Mouse (Mus musculus) erythroblast, adult 5-6 weeks (primary cell): ENCODE data around the gene 4933402N03Rik. TPM values are rescaled to one million over a fixed set of nuclear protein-coding genes. Genes with fewer than 3 reads are reported as not detected.

Source experiments
- ATAC-seq: replicated peaks from 2 replicates; pipeline ENCODE4 v1.8.0; 2016; ENCODE audit warnings: moderate number of reproducible peaks, mild to moderate bottlenecking, moderate TSS enrichment, inconsistent platforms; ENCODE audit not compliant: poor library complexity, low FRiP score, severe bottlenecking
- total RNA-seq, 2 experiments: library from RNA; stranded (forward) in 1 of 2; stranded (reverse) in 1 of 2; fragments of 150-400 nt in 1 of 2; fragments of 200-764, 138-1000 nt in 1 of 2; gene quantifications; 2 replicates each; pipeline versions ENCODE4 v1.2.3 to v1.2.4; 2015 to 2017; ENCODE audit warnings: low replicate concordance in 2 of 2

4933402N03Rik gene
- total RNA-seq (2015; ENCODE audit: low replicate concordance) (not detected in 2 replicates), total RNA-seq (2017; ENCODE audit: low replicate concordance) (not detected in 2 replicates)

DNA sequence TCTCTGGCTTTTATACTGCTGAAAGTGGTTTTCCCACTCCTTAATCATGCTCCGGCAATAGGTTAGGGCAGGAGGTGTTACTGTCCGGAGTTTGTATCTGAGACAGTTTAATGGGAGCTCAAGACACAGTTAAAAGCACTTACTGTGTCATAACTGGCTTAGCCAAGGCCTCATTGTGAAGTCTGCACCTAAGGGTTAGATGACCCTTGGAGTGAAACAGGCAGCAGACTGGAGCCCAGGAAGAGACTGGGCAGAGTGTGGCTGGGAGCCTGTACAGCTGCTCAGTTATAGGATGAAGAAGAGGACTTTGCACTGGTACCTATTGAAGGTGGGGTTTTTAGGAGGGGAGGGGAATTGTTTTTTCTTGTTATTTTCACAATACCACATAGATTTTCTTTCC lies at the start of gene 4933402N03Rik:
Gene 4933402N03Rik, minus strand, starts transcription at position 101 of the 400 bp plus-strand sequence.
- ATAC-seq, result no peak

DNA sequence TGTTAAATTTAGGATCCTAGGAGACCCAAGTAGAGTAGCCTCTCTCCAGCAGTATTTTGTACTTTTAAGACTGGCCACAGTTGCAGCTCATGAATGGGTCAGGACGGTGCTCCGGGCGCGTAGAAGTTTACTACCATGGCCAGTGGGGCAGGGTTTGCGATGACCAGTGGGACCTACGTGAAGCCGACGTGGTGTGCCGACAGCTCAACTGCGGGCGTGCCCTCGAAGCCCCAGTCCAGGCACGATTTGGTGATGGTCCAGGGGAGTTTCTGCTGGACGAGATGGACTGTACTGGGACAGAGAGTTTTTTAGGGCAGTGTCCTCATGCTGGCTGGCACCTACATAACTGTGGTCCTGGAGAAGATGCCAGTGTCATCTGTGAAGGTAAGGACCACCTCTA lies 41.9 kb upstream of the 4933402N03Rik start:
- no peak for ATAC-seq

DNA sequence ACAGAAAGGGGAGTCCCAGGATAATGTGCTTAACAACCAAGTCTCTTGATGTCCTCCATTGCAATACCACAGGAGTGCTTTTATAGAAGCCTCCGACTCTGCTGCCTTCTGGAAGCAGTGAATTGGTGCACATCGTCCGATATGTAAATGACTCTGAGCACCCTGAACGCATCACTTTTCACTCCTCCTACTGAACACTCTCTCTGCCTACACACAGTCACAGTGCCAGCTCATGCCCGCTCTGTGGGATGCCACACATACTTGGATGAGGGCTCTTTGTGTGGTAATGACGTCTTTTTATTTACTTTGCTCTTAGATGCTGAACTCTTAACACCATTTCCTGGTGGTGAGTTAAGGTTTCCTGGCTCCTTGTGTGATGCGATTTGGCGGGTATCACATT lies 40.9 kb upstream of the 4933402N03Rik start:
- ATAC-seq, result no peak

DNA sequence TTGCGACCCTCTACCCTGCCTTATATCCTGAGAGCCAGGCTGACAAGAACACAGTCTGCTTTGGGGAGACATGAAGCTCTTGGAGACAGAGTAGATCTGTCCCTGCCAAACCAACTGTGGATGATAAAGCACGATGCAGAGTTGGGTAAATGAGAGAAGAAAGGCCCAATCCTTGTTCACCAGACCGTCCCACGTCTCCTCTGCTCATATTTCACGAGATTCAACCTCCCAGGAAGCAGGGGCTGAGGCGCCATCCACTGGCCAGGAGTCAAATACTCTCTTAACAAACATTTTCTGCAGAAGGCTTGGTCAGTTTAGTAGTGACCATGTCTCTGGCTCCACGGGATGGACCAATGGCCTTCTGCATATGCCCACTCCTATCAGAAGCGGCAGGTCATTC lies 38.2 kb upstream of the 4933402N03Rik start:
- ATAC-seq, result no peak

DNA sequence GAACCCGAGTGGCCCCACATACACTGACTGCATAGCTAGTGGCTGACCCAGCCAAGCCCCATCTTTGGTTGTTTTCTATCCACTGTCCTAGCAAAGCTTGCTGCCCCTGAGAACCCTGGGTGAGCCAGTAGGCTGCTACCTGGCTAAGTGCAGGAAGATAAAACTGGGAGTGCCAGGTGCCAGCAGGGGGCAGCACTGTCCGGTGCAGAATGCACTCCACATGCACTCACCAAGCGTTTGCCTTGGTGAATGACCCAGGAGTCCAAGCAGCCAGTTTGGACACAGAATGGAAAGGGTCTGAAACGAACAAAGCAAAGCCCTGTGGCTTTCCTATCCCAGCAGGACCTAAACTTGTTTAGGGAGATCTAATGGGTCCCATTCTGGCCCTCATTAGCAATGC lies 36.6 kb upstream of the 4933402N03Rik start:
- no peak for ATAC-seq

DNA sequence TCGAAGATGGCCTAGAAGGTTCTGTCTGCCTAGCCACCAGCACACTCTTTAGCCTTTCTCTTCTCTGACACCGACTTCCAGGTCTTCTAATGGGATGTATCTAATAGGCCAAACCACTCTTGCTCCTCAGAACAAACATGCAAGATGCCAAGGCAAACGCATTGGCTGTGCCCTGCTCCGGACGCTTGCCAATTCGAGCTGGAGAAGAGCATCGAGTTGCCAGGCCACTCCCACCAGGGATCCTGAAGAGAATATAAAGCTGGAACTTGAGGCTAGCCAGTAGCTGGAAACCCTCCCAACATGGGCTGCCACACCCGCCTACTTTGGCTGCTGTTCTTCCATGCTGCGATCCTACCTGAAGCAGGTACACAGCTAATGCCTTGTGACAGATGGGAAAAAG lies 28.0 kb upstream of the 4933402N03Rik start, which contains the start of gene 5430419D17Rik:
Gene 5430419D17Rik, plus strand, starts transcription at position 282 of the 400 bp plus-strand sequence.
- no peak for ATAC-seq

DNA sequence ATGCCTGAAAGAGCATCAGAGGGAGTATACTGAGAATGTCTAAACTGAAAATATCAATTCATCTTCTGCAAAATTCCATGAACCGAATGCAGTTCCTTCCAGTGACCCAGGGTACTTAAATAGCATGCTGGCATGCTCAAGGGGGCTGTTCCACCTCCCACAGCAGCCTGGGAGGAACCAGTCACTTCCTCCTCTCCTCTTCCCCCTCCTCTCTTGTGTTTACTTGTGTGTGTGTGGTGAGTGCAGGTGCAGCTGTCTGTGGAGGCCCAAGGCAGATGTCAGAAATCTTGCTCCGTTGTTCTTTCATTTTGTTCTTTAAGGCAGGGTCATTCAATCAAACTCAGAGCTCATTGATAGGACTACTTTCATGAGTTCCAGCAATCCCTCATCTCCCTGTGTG lies 23.0 kb upstream of the 4933402N03Rik start:
- no peak for ATAC-seq

DNA sequence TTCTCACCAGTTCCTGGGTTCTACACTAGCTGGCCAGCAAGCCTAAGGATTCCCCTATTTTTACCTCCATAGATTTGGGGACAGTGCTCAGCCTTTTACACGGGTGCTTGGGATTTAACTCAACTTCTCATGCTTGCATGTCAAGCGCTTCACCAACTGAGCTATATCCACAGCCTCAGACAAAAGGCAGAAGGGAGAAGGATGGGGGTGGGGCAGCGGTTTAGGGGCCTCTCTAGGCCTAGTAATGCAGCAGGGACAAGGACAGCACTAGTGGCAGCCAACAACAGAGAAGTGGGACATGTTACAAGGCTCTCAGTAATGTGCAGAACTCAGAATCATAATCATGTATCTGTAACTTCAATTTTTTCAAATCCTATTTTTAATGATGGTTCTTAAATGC lies 21.7 kb upstream of the 4933402N03Rik start:
- ATAC-seq, result no peak

DNA sequence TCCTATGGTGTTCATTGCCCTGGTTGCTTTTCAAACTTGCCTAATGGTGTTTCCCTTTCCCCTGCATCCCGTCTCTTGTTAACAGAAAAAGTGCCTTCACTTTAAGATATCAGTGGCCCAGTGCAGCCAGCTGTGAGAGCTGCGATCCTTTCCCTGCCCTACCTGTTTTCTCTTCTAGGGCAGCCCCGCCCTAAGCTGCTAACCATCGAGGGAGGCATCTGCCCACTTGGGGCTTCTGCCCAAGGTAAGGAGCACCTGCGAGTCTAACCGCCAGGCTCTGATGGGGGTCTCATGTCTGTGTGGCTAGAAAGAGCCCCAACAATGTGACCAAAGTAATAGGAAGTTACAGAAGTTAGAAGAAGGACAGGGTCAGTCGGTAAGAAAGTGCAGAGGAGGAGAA lies 16.1 kb upstream of the 4933402N03Rik start:
- ATAC-seq, result no peak

DNA sequence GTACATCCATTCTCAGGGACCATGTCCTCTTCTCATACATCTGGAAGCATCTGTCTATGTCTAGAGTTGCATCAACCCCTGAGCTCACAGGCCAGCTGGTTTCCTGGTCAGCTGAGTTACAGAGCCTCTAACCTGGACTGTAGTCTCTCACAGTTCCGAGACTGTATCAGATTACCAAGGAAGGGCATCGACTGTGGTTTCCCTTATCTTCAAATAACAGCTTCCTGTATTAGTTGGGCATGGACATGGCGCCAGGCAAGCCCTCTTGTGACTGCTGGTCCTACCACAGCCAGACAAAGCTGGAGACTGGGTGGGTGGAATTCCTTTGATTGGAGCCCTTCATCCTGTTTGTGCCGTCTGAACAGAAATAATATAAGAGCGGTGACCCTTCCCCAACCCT lies 6.9 kb upstream of the 4933402N03Rik start:
- ATAC-seq, result no peak

DNA sequence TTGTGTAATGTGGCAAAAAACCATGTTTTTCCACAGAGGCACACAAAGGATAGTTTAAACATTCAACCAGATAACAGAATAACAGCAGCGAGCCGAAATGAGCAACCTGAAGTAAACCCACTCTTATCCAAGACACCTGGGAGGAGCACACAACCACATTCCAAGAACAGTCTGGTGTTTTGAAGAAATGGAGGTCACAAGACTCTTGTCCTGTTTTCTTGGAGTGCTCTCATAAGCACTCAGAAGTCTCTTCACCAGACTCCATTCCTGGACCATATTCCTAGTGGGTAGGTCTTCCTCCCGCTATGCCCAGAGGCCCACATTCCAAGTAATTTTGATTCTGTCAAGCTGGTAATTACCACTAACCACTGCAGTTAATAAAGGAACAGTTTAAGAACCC lies 4.1 kb upstream of the 4933402N03Rik start:
- no peak for ATAC-seq

DNA sequence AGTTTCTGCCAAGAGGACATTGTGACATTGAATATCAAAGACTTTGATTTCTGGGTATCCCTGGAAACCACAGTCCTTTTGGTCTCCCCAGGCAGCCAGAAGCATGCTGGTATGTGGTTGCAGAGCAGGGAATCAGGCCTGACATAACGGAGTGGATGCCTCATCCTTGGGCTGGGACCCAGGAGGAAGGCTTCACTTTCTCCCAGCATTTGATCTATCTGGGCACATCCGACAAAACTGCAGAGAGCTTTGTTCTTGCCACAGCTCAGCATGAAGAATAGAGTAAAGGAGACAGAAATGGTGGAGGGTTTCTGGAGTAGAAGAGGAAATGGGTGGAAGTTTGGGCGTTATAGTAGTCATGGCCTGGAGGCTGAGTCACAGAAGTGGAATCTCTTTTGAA lies 12.9 kb downstream of the 4933402N03Rik start:
- no peak for ATAC-seq

DNA sequence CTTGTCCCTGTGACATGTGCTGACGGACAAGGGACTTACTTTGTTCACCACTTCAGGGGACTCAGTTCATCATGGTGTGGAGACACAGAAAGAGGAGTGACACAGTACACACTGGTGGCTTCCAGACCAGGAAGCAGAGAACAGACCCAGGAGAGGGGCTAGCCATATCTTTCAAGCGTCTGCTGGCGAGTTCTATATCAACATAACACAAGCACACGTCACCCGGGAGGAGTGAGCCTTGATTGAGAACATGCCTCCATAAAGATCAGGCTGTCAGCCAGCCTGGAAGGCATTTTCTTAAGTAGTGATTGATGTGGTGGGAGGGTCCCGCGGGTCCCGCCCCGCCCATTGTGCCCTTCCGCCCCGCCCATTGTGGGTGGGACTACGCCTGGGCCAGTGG lies 16.1 kb downstream of the 4933402N03Rik start:
- no peak for ATAC-seq

DNA sequence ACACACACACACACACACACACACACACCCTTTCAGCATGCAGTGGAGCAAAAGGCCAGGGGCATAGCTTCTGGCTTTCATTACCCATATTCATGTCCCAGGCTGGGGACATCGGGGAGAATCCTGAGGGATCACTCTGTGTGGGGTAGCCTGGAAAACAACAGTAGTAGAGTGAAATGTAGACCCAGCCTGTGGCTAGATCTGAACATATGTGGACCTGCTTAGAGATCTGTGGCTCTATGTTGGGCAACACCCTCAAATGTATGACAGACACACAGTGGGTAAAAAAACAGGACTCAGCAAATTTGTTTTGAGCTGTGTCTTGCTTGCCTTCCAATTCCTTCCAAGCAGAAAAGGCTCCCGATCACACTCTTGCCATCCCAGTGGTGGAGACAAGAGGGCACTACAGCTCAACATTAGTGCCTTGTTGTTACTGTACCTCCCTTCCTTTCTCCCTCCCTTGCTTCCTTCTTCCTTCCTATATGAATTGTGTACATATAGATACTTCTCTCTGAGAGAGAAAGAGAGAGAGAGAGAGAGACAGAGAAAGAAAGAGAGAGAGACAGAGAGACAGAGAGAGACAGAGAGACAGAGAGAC lies 23.8 kb downstream of the 4933402N03Rik start:
- no peak for ATAC-seq

DNA sequence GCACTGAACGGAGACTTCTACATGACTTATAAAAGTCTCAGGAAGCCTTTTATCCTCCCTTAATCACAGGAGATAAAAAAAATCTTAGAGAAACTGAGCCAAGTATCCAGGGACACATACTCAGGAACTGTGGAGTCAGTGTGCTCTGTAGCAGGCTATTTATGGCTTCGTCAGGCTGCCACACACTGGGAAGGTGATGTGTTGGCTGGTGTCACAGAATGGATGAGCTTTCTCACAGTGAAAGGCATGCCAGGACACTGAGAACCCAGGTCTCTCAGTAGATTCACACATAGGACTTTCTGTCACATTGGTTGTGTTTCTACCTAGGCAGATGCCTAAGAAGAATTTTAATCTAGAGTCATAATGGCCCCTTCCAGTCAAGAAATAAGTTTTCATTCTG lies 31.7 kb downstream of the 4933402N03Rik start:
- ATAC-seq, result no peak

DNA sequence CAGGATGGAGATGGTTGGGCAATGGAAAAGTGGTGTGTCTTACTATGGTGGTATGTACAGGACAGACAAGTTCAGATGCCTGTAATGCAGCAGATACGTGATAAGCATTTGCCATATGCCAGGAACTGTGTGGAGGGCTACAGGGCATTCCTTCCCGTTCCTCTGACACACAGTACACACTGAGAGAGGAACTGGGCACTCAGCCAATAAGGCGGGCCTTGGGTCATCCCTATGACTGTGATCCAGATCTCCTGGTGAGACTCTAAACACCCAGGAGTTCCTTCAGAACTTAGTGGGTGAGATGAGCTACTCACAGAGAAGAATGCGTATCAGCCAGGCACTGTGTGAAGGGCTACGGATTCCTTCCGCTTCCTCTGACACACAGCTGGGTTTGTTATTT lies 32.4 kb downstream of the 4933402N03Rik start:
- no peak for ATAC-seq

DNA sequence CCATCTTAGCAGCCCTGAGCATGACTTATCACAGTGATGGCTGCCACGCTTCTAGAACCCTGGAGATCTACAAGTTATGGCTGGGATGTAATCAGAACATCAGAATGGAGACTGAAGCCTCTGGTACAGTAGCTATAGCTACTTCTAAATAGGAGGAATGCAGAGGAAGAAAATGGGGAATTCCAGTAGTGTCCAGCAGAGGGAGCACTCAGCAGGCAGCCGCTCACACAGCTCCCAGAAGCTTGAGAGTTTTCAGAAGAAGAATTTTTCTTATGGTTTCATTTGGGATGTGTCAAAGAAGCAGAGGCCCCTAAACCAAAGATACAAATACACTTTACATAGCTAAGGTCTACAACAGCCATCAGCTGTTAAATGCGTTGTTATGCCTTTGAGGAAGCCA lies 33.6 kb downstream of the 4933402N03Rik start:
- ATAC-seq, result no peak

Other genes with a start within 250 kb of the 4933402N03Rik start
- not detected in 2 replicates for gene Htra1, start 210.2 kb downstream of the 4933402N03Rik start, total RNA-seq (2015; ENCODE audit: low replicate concordance)
- gene Htra1, start 210.2 kb downstream of the 4933402N03Rik start, total RNA-seq (2017; ENCODE audit: low replicate concordance), result not detected in 2 replicates
- not detected in 2 replicates for gene Dmbt1, start 114.3 kb downstream of the 4933402N03Rik start, total RNA-seq (2015; ENCODE audit: low replicate concordance)
- gene Dmbt1, start 114.3 kb downstream of the 4933402N03Rik start, total RNA-seq (2017; ENCODE audit: low replicate concordance), result not detected in 2 replicates
- gene 5430419D17Rik, start 28.1 kb upstream of the 4933402N03Rik start, total RNA-seq (2015; ENCODE audit: low replicate concordance), result not detected in 2 replicates
- gene 5430419D17Rik, start 28.1 kb upstream of the 4933402N03Rik start, total RNA-seq (2017; ENCODE audit: low replicate concordance), result not detected in 2 replicates
- gene Cuzd1, start 176.0 kb upstream of the 4933402N03Rik start, total RNA-seq (2015; ENCODE audit: low replicate concordance), result not detected in 2 replicates
- not detected in 2 replicates for gene Cuzd1, start 176.0 kb upstream of the 4933402N03Rik start, total RNA-seq (2017; ENCODE audit: low replicate concordance)
- not detected in 2 replicates for gene Fam24b, start 183.2 kb upstream of the 4933402N03Rik start, total RNA-seq (2015; ENCODE audit: low replicate concordance)
- not detected in 2 replicates for gene Fam24b, start 183.2 kb upstream of the 4933402N03Rik start, total RNA-seq (2017; ENCODE audit: low replicate concordance)
- not detected in 2 replicates for gene Fam24a, start 187.6 kb upstream of the 4933402N03Rik start, total RNA-seq (2015; ENCODE audit: low replicate concordance)
- gene Fam24a, start 187.6 kb upstream of the 4933402N03Rik start, total RNA-seq (2017; ENCODE audit: low replicate concordance), result not detected in 2 replicates
- 1.9 TPM in 2 replicates for gene 2310057M21Rik, start 216.4 kb upstream of the 4933402N03Rik start, total RNA-seq (2015; ENCODE audit: low replicate concordance)
- 2.5 and 2.6 TPM in 2 replicates for gene 2310057M21Rik, start 216.4 kb upstream of the 4933402N03Rik start, total RNA-seq (2017; ENCODE audit: low replicate concordance)
- 0.96 and 6.9 TPM in 2 replicates for gene Pstk, start 224.8 kb upstream of the 4933402N03Rik start, total RNA-seq (2015; ENCODE audit: low replicate concordance)
- 0.51 and 4.2 TPM in 2 replicates for gene Pstk, start 224.8 kb upstream of the 4933402N03Rik start, total RNA-seq (2017; ENCODE audit: low replicate concordance)